Mouse (Mus musculus) limb, embryonic 11.5 days (tissue): ENCODE data around the gene Cyp2j6. TPM values are rescaled to one million over a fixed set of nuclear protein-coding genes. Genes with fewer than 3 reads are reported as not detected.
"Not testable (repeated sequence)": the region's sequence is repeated elsewhere in the genome, so short reads cannot be mapped to it uniquely, and the experiment has no call there.

ENCODE experiments used
- ATAC-seq: fragments of 200-750 bp; cut with Nextera tagmentation; 2 replicates; pipeline ENCODE4 v1.8.0; 2017; ENCODE audit warnings: low read depth; ENCODE audit not compliant: insufficient number of reproducible peaks, low FRiP score, low TSS enrichment
- DNase-seq: peaks from one replicate; pipeline ENCODE4 v3.0.0-alpha.2; 2015; ENCODE audit warnings: low spot score
- H3K27ac ChIP-seq: fragments of 300-500 bp; sonication (generic); replicated peaks from 2 replicates; pipeline ENCODE4 v1.5.1; 2014; ENCODE audit warnings: low read depth, mild to moderate bottlenecking, low read length
- H3K27me3 ChIP-seq: fragments of 300-500 bp; sonication (generic); 2 replicates; pipeline ENCODE4 v1.6.1; 2014; ENCODE audit warnings: mild to moderate bottlenecking, low read length, mixed read lengths; ENCODE audit not compliant: control insufficient read depth, insufficient read depth
- H3K36me3 ChIP-seq: fragments of 300-500 bp; sonication (generic); 2 replicates; pipeline ENCODE4 v1.6.1; 2014; ENCODE audit warnings: mild to moderate bottlenecking, low read length, moderate library complexity, mixed read lengths; ENCODE audit not compliant: control insufficient read depth, insufficient read depth
- H3K4me1 ChIP-seq: fragments of 300-500 bp; sonication (generic); 2 replicates; pipeline ENCODE4 v1.6.1; 2014; ENCODE audit warnings: low read length, mixed read lengths; ENCODE audit not compliant: control insufficient read depth, insufficient read depth
- H3K4me2 ChIP-seq: fragments of 300-500 bp; sonication (generic); 2 replicates; pipeline ENCODE4 v1.6.1; 2014; ENCODE audit warnings: low read depth, mild to moderate bottlenecking, moderate library complexity; ENCODE audit not compliant: severe bottlenecking
- H3K4me3 ChIP-seq: fragments of 300-500 bp; sonication (generic); 2 replicates; pipeline ENCODE4 v1.5.1; 2014; ENCODE audit warnings: low read depth, low read length
- H3K9ac ChIP-seq: fragments of 300-500 bp; sonication (generic); 2 replicates; pipeline ENCODE4 v1.6.1; 2014; ENCODE audit warnings: mild to moderate bottlenecking, low read length
- H3K9me3 ChIP-seq: fragments of 300-500 bp; sonication (generic); 2 replicates; pipeline ENCODE4 v1.6.1; 2016; ENCODE audit warnings: low read length; ENCODE audit not compliant: control insufficient read depth
- WGBS: fragments of 180-500 bp; shearing (Covaris S2); extraction: QIAGEN DNeasy Blood & Tissue Kit; methylation state at CpG from one replicate; pipeline ENCODE4 v1.1.7; 2014; 5-methylcytosine and 5-hydroxymethylcytosine counted together
- polyA plus RNA-seq: library from polyadenylated mRNA; unstranded; fragments of >200 nt; fragmentation: Nextera tagmentation; extraction: Ambion mirVana; gene quantifications from 2 replicates; pipeline ENCODE4 v1.2.1, GENCODE M21; 2014

Cyp2j6 gene
- 4.6 and 5.6 TPM in 2 replicates for polyA plus RNA-seq

- 2% methylated on average over 16 of the region's 16 CpGs for WGBS
- DNase-seq (peak; percentile 70), ATAC-seq (peak; percentile 96)
- Histone ChIP-seq H3K27ac (no peak within 1 kb of the TSS), H3K4me2 (peak within 1 kb of the TSS; percentile 46), H3K9ac (peak within 1 kb of the TSS; percentile 67), H3K4me1 (no peaks in the 10 kb centered on the region), H3K9me3 (no peaks in the 10 kb centered on the region), H3K27me3 (no peaks in the 10 kb centered on the region), H3K4me3 (peak within 1 kb of the TSS; percentile 61), H3K36me3 (no peaks in the 10 kb centered on the region)
Measured at GRCm38 (mm10) chr4:96553133-96553819, at the start of gene Cyp2j6. Gene Cyp2j6 (minus strand): TSS chr4:96553661.

- DNase-seq: no peak
- H3K4me3 ChIP-seq: no peak overlapping the region
- H3K4me1 ChIP-seq: no peaks in the 10 kb centered on the region
- H3K36me3 ChIP-seq: no peaks in the 10 kb centered on the region
- no peaks in the 10 kb centered on the region for H3K27me3 ChIP-seq
- no peak overlapping the region for H3K4me2 ChIP-seq
- 46% methylated on average over 4 of the region's 4 CpGs for WGBS
- no peaks in the 10 kb centered on the region for H3K9me3 ChIP-seq
- H3K27ac ChIP-seq: no peak overlapping the region
- no peak overlapping the region for H3K9ac ChIP-seq
- no peak for ATAC-seq
Measured at GRCm38 (mm10) chr4:96591791-96592150, 38.3 kb upstream of the Cyp2j6 start.

- H3K9ac ChIP-seq: peak within 1 kb of the TSS; percentile 56
- no peaks in the 10 kb centered on the region for H3K27me3 ChIP-seq
- no peaks in the 10 kb centered on the region for H3K4me1 ChIP-seq
- 11% methylated on average over 18 of the region's 18 CpGs for WGBS
- H3K9me3 ChIP-seq: no peaks in the 10 kb centered on the region
- H3K27ac ChIP-seq: no peak within 1 kb of the TSS
- DNase-seq: peak; percentile 46
- H3K36me3 ChIP-seq: no peaks in the 10 kb centered on the region
- peak within 1 kb of the TSS; percentile 63 for H3K4me2 ChIP-seq
- ATAC-seq: peak; percentile 76
- H3K4me3 ChIP-seq: peak within 1 kb of the TSS; percentile 24
Measured at GRCm38 (mm10) chr4:96590911-96591790, 37.7 kb upstream of the Cyp2j6 start, which contains the start of gene Cyp2j9. Gene Cyp2j9 (minus strand): TSS chr4:96591578.

GRCm38 (mm10) chr4:96581425-96582088 lies 28.1 kb upstream of the Cyp2j6 start:
- Histone ChIP-seq H3K36me3 (no peaks in the 10 kb centered on the region), H3K9ac (no peak overlapping the region), H3K4me1 (no peaks in the 10 kb centered on the region), H3K9me3 (no peaks in the 10 kb centered on the region), H3K4me2 (no peak overlapping the region), H3K27me3 (no peaks in the 10 kb centered on the region), H3K4me3 (no peak overlapping the region), H3K27ac (no peak overlapping the region)
- 81% methylated on average over 1 of the region's 1 CpGs for WGBS
- DNase-seq (no peak), ATAC-seq (no peak)

GRCm38 (mm10) chr4:96580351-96580750 lies 26.9 kb upstream of the Cyp2j6 start:
- H3K27ac ChIP-seq, H3K4me2 ChIP-seq, H3K9ac ChIP-seq, DNase-seq, H3K4me1 ChIP-seq, H3K9me3 ChIP-seq, H3K4me3 ChIP-seq, H3K36me3 ChIP-seq, ATAC-seq, H3K27me3 ChIP-seq: not testable (repeated sequence)
- 64% methylated on average over 6 of the region's 6 CpGs for WGBS

- no peaks in the 10 kb centered on the region for H3K9me3 ChIP-seq
- WGBS: 41% methylated on average over 3 of the region's 3 CpGs
- H3K36me3 ChIP-seq: no peaks in the 10 kb centered on the region
Measured at GRCm38 (mm10) chr4:96569442-96569841, 16.0 kb upstream of the Cyp2j6 start.

GRCm38 (mm10) chr4:96567988-96568387 lies 14.5 kb upstream of the Cyp2j6 start:
- Histone ChIP-seq H3K4me2 (no peak overlapping the region), H3K4me3 (no peak overlapping the region), H3K36me3 (no peaks in the 10 kb centered on the region), H3K4me1 (no peaks in the 10 kb centered on the region), H3K27me3 (no peaks in the 10 kb centered on the region), H3K9me3 (no peaks in the 10 kb centered on the region), H3K27ac (no peak overlapping the region), H3K9ac (no peak overlapping the region)
- WGBS: 83% methylated on average over 1 of the region's 1 CpGs
- DNase-seq (no peak), ATAC-seq (no peak)

More at GRCm38 (mm10) chr4:96569442-96569841, 16.0 kb upstream of the Cyp2j6 start:
- no peak for DNase-seq
- Histone ChIP-seq H3K27me3 (no peaks in the 10 kb centered on the region), H3K4me3 (no peak overlapping the region), H3K4me2 (no peak overlapping the region), H3K27ac (no peak overlapping the region), H3K4me1 (no peaks in the 10 kb centered on the region), H3K9ac (no peak overlapping the region)
- no peak for ATAC-seq

GRCm38 (mm10) chr4:96565808-96566207 lies 12.3 kb upstream of the Cyp2j6 start:
- ATAC-seq: no peak
- H3K4me3 ChIP-seq: no peak overlapping the region
- H3K27ac ChIP-seq: no peak overlapping the region
- no peaks in the 10 kb centered on the region for H3K27me3 ChIP-seq
- H3K4me1 ChIP-seq: no peaks in the 10 kb centered on the region
- no peak for DNase-seq
- no peaks in the 10 kb centered on the region for H3K9me3 ChIP-seq
- H3K36me3 ChIP-seq: no peaks in the 10 kb centered on the region
- H3K9ac ChIP-seq: no peak overlapping the region
- H3K4me2 ChIP-seq: no peak overlapping the region
